Mouse (Mus musculus): ENCODE data around the gene Sptbn4. TPM values are rescaled to one million over a fixed set of nuclear protein-coding genes. Genes with fewer than 3 reads are reported as not detected.

Sptbn4 gene
- polyA plus RNA-seq, 1 experiment, result 0.09 TPM

DNA sequence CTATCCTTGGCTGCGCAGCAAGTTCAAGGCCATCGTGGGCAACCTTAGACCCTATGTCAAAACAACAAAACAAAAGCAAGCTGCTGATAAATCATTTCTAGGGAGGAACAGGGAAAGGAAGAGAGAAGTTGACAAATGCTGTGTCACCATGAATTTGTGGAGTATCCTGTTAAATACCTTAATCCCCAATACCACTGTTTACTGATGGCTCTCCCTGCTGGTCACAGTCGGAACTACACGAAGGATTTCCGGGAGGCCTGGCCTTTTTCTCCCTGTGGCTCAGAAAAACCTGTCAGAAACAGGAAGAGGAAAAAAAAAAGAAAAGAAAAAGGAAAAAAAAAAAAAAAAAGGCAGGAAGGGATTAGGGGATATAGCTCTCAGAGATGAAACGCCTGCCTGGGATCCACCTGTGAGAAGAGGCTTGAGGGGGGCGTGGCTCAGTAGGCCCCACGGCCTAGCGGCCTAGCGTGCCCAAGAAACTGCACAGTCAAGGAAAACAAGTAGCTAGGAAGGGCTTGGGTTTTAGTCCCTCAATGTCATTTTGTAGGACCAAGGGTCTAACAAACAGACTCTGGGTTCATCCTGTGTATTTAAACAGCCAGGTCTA, 1.9 kb upstream of the Sptbn4 start:
- Histone ChIP-seq H3K4me3 (ENCODE audit: insufficient read depth, low read depth, low read length) (no peak overlapping the region), H3K27me3 (replicated peaks; ENCODE audit: control insufficient read depth, insufficient read depth, low read length) (no peaks in the 10 kb centered on the region), H3K4me1 (ENCODE audit: control insufficient read depth, insufficient read depth, low read length) (no peaks in the 10 kb centered on the region; the same call in 1 of the 2 replicates), H3K27ac (ENCODE audit: insufficient read depth, low read depth, low read length) (no peak overlapping the region), H3K36me3 (ENCODE audit: control insufficient read depth, insufficient read depth, low read length) (no peaks in the 10 kb centered on the region)
- no peak for TF ChIP-seq POLR2A (IDR thresholded peaks at IDR 0.05; ENCODE audit: low read depth, low read length)
- peak; percentile 52 for TF ChIP-seq CTCF (conservative IDR thresholded peaks at IDR 0.05; ENCODE audit: insufficient read depth, insufficient read length, low read depth, low read length)
- peak; percentile 79 for DNase-seq
- 58% methylated on average over 10 of the region's 10 CpGs for WGBS

DNA sequence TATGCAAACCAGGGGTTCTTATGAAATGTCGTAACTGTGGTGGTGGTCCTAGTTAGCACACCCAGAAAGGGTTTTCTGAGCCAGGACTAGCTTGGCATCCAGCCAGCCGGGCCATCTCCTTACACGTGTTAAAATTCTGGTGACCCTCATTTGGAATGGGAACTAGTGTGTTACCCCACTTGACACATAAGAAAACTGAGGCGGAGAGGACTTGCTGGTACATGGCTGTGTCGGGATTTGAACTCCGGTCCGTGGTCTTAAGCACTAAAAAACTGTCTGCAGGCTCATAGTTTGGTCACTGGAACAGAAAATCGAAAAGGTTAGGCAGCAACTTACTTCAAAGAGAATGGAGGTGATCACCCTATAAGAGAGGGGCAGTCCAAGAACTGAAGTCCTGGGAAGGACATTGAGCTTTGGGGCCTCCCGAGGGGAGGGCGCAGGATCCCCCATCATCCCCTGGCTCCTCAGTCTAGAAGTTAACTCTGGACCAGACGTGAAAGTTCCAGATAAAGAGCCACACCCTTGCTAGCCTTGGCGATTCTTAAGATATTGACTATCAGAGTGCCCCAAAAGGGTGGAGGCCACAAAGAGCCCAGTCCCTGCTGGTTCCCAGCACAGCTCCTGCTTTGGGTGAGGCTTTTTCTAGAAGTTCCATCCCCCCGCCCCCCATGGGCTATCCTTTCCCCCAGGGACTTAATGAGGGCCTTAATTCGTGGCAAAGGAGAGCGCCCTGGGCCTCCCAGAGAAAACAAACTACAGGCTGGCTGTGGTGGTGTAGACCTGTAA, 1.1 kb upstream of the Sptbn4 start:
- no peaks in the 10 kb centered on the region for H3K27me3 ChIP-seq (replicated peaks; ENCODE audit: control insufficient read depth, insufficient read depth, low read length)
- H3K27ac ChIP-seq (ENCODE audit: insufficient read depth, low read depth, low read length), result no peak overlapping the region
- no peaks in the 10 kb centered on the region for H3K36me3 ChIP-seq (ENCODE audit: control insufficient read depth, insufficient read depth, low read length)
- H3K4me3 ChIP-seq (ENCODE audit: insufficient read depth, low read depth, low read length), result peak overlapping the region; percentile 69
- 58% methylated on average over 15 of the region's 15 CpGs for WGBS
- TF ChIP-seq CTCF (conservative IDR thresholded peaks at IDR 0.05; ENCODE audit: insufficient read depth, insufficient read length, low read depth, low read length), result no peak
- no peak for DNase-seq
- H3K4me1 ChIP-seq (ENCODE audit: control insufficient read depth, insufficient read depth, low read length), result no peaks in the 10 kb centered on the region; the same call in 1 of the 2 replicates

DNA sequence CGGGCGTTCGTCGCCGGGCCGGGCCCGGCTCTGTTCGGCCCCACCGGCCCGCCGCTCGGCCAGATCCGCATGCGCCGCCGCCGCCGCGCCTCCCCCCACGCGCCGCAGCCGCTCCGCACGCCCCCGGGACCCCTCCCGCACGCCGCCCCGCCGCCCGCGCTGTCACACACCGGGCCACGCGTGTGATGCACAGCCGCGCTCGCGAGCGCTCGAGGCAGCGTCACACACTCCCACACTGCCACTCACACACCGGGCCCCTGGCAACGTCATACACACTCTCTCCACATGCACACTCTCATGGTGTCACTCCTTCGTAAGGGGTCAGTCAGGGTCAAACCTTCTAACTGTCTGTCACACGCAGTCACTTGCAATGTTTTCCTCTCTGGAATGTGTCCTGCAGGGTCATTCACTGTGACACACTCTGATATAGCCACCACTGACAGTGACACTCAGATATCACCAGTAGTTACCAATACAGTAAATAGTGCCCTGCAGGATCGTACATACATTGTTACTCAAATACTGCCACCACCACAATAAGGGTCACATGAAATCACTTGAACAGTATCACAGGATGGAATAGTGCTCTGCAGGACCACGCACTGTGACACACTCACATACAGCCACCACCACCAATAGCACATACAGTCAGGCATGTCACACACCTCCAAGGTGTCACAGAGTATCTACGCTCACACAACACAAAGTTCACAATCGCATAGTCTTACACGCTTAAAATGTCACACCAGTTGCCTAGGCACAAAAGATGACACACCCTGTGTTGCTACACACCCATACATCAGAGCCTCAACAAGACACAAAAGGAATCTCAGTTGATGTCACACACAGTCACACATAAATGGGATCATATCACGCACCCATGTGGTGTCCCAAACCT, 716 bp downstream of the Sptbn4 start:
- Histone ChIP-seq H3K36me3 (ENCODE audit: control insufficient read depth, insufficient read depth, low read length) (no peaks in the 10 kb centered on the region), H3K4me3 (ENCODE audit: insufficient read depth, low read depth, low read length) (peak overlapping the region; percentile 16; the same call in 1 of the 2 replicates), H3K27me3 (replicated peaks; ENCODE audit: control insufficient read depth, insufficient read depth, low read length) (no peaks in the 10 kb centered on the region), H3K4me1 (ENCODE audit: control insufficient read depth, insufficient read depth, low read length) (no peaks in the 10 kb centered on the region; the same call in 1 of the 2 replicates), H3K27ac (ENCODE audit: insufficient read depth, low read depth, low read length) (no peak overlapping the region)
- WGBS, result 8% methylated on average over 49 of the region's 53 CpGs
- TF ChIP-seq CTCF (conservative IDR thresholded peaks at IDR 0.05; ENCODE audit: insufficient read depth, insufficient read length, low read depth, low read length) (no peak), POLR2A (IDR thresholded peaks at IDR 0.05; ENCODE audit: low read depth, low read length) (no peak)
- DNase-seq, result no peak

DNA sequence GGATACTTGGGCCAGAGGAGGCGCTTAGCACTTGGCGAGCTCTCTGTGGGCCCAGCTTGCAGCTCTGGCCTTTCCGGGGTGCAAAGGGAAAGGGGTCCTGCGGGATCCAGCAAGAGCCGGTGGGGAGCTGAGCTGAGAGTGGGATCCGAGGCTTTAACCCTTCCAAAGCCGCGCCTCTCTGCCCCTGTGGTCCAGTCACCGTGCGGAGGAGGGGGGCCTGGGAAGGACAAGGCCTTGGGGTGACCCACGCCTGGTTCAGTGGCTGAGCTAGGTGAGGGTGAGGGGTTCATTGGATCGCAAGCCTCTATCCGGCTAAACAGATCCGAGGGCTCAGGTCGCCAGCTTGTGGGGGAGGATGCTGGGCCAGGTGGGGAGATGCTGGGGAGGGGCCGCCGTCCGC, 1.4 kb downstream of the Sptbn4 start:
- no peaks in the 10 kb centered on the region for H3K27me3 ChIP-seq (replicated peaks; ENCODE audit: control insufficient read depth, insufficient read depth, low read length)
- no peak overlapping the region for H3K4me3 ChIP-seq (ENCODE audit: insufficient read depth, low read depth, low read length)

DNA sequence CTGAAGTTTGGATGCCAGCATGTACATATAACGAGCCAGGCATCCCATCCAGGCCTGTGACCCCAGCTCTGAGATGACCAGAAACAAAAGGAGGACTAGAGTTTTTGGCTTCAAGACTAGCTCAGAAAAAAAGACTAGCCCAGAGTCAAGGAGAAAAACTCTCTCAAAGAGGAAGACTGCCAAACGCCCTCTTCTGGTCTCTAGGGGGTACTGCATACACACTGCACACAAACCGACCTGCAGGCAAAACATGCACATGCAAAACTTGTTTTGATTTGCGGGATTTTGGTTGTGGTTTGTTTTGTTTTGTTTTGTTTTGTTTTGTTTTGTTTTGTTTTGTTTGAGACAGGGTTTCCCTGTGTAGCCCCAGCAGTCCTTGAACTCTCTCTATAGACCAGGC, 7.5 kb downstream of the Sptbn4 start:
- Histone ChIP-seq H3K27me3 (replicated peaks; ENCODE audit: control insufficient read depth, insufficient read depth, low read length) (no peaks in the 10 kb centered on the region), H3K4me3 (ENCODE audit: insufficient read depth, low read depth, low read length) (no peak overlapping the region), H3K4me1 (ENCODE audit: control insufficient read depth, insufficient read depth, low read length) (no peaks in the 10 kb centered on the region), H3K36me3 (ENCODE audit: control insufficient read depth, insufficient read depth, low read length) (no peaks in the 10 kb centered on the region), H3K27ac (ENCODE audit: insufficient read depth, low read depth, low read length) (no peak overlapping the region)
- WGBS, result 79% methylated on average over 4 of the region's 4 CpGs
- no peak for TF ChIP-seq POLR2A (IDR thresholded peaks at IDR 0.05; ENCODE audit: low read depth, low read length)
- 0 out of 2 replicates have a peak, but pooled peaks have one; percentile 6 for TF ChIP-seq CTCF (conservative IDR thresholded peaks at IDR 0.05; ENCODE audit: insufficient read depth, insufficient read length, low read depth, low read length)
- no peak for DNase-seq

More for the DNA sequence above, 1.4 kb downstream of the Sptbn4 start:
- TF ChIP-seq CTCF (conservative IDR thresholded peaks at IDR 0.05; ENCODE audit: insufficient read depth, insufficient read length, low read depth, low read length) (no peak), POLR2A (IDR thresholded peaks at IDR 0.05; ENCODE audit: low read depth, low read length) (no peak)
- DNase-seq, result no peak
- no peaks in the 10 kb centered on the region for H3K36me3 ChIP-seq (ENCODE audit: control insufficient read depth, insufficient read depth, low read length)
- WGBS, result 18% methylated on average over 18 of the region's 18 CpGs
- no peak overlapping the region for H3K27ac ChIP-seq (ENCODE audit: insufficient read depth, low read depth, low read length)
- H3K4me1 ChIP-seq (ENCODE audit: control insufficient read depth, insufficient read depth, low read length), result no peaks in the 10 kb centered on the region; the same call in 1 of the 2 replicates

DNA sequence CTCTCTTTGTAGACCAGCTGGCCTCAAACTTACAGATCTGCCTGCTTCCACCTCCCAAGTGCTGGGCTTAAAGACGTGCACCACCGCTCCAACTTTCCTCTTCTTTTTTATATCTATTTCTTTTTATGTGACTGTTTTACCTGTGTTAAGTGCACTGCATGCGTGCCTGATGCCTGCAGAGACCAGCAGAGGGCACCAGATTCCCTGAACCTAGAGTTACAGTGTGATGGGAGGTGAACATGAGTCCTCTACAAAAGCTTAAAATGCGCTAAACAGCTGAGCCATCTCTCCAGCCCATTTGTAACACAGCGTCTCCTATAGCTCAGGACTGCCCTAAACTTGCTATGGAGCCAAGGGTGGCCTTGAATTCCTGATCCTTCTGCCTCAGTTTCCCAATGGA, 9.9 kb downstream of the Sptbn4 start:
- DNase-seq, result peak; percentile 34
- WGBS, result 65% methylated on average over 5 of the region's 5 CpGs
- H3K36me3 ChIP-seq (ENCODE audit: control insufficient read depth, insufficient read depth, low read length), result no peaks in the 10 kb centered on the region
- H3K4me1 ChIP-seq (ENCODE audit: control insufficient read depth, insufficient read depth, low read length), result no peaks in the 10 kb centered on the region
- no peaks in the 10 kb centered on the region for H3K27me3 ChIP-seq (replicated peaks; ENCODE audit: control insufficient read depth, insufficient read depth, low read length)
- H3K27ac ChIP-seq (ENCODE audit: insufficient read depth, low read depth, low read length), result no peak overlapping the region
- TF ChIP-seq POLR2A (IDR thresholded peaks at IDR 0.05; ENCODE audit: low read depth, low read length) (no peak), CTCF (conservative IDR thresholded peaks at IDR 0.05; ENCODE audit: insufficient read depth, insufficient read length, low read depth, low read length) (peak; percentile 80)
- H3K4me3 ChIP-seq (ENCODE audit: insufficient read depth, low read depth, low read length), result no peak overlapping the region
